Mouse (Mus musculus): ENCODE results near the gene Ss18l2. TPM values are rescaled to one million over a fixed set of nuclear protein-coding genes. Genes with fewer than 3 reads are reported as not detected.

Ss18l2 gene
- total RNA-seq (2015; ENCODE audit: low replicate concordance) (5.4 and 28.4 TPM in 2 replicates), total RNA-seq (2017; ENCODE audit: low replicate concordance) (5.5 and 10.0 TPM in 2 replicates)

- ATAC-seq (replicated peaks; ENCODE audit: low FRiP score, poor library complexity, severe bottlenecking), result peak; percentile 87
Observed at GRCm38 (mm10) chr9:121709898-121710583, at the start of gene Ss18l2. TSS of gene Ss18l2 (plus strand) at chr9:121710329.

GRCm38 (mm10) chr9:121663467-121663866, 46.7 kb upstream of the Ss18l2 start:
- no peak for ATAC-seq (replicated peaks; ENCODE audit: low FRiP score, poor library complexity, severe bottlenecking)

- ATAC-seq (replicated peaks; ENCODE audit: low FRiP score, poor library complexity, severe bottlenecking), result no peak
Observed at GRCm38 (mm10) chr9:121664104-121664503, 46.0 kb upstream of the Ss18l2 start.

GRCm38 (mm10) chr9:121666957-121667630, 43.0 kb upstream of the Ss18l2 start:
- ATAC-seq (replicated peaks; ENCODE audit: low FRiP score, poor library complexity, severe bottlenecking), result no peak

- no peak for ATAC-seq (replicated peaks; ENCODE audit: low FRiP score, poor library complexity, severe bottlenecking)
Observed at GRCm38 (mm10) chr9:121667822-121668221, 42.3 kb upstream of the Ss18l2 start.

- ATAC-seq (replicated peaks; ENCODE audit: low FRiP score, poor library complexity, severe bottlenecking), result no peak
Observed at GRCm38 (mm10) chr9:121669348-121669791, 40.8 kb upstream of the Ss18l2 start.

GRCm38 (mm10) chr9:121671300-121671699, 38.8 kb upstream of the Ss18l2 start:
- ATAC-seq (replicated peaks; ENCODE audit: low FRiP score, poor library complexity, severe bottlenecking), result peak; percentile 58

- ATAC-seq (replicated peaks; ENCODE audit: low FRiP score, poor library complexity, severe bottlenecking), result no peak
Observed at GRCm38 (mm10) chr9:121672311-121672710, 37.8 kb upstream of the Ss18l2 start.

- ATAC-seq (replicated peaks; ENCODE audit: low FRiP score, poor library complexity, severe bottlenecking), result no peak
Observed at GRCm38 (mm10) chr9:121673716-121674115, 36.4 kb upstream of the Ss18l2 start.

- no peak for ATAC-seq (replicated peaks; ENCODE audit: low FRiP score, poor library complexity, severe bottlenecking)
Observed at GRCm38 (mm10) chr9:121675011-121675410, 35.1 kb upstream of the Ss18l2 start.

- no peak for ATAC-seq (replicated peaks; ENCODE audit: low FRiP score, poor library complexity, severe bottlenecking)
Observed at GRCm38 (mm10) chr9:121675556-121675955, 34.6 kb upstream of the Ss18l2 start.

GRCm38 (mm10) chr9:121677069-121677468, 33.1 kb upstream of the Ss18l2 start:
- ATAC-seq (replicated peaks; ENCODE audit: low FRiP score, poor library complexity, severe bottlenecking), result no peak

- ATAC-seq (replicated peaks; ENCODE audit: low FRiP score, poor library complexity, severe bottlenecking), result no peak
Observed at GRCm38 (mm10) chr9:121677476-121677875, 32.7 kb upstream of the Ss18l2 start.

- peak; percentile 74 for ATAC-seq (replicated peaks; ENCODE audit: low FRiP score, poor library complexity, severe bottlenecking)
Observed at GRCm38 (mm10) chr9:121679549-121679948, 30.6 kb upstream of the Ss18l2 start.

- ATAC-seq (replicated peaks; ENCODE audit: low FRiP score, poor library complexity, severe bottlenecking), result no peak
Observed at GRCm38 (mm10) chr9:121681191-121681590, 28.9 kb upstream of the Ss18l2 start.

GRCm38 (mm10) chr9:121682037-121682680, 28.0 kb upstream of the Ss18l2 start:
- no peak for ATAC-seq (replicated peaks; ENCODE audit: low FRiP score, poor library complexity, severe bottlenecking)

- ATAC-seq (replicated peaks; ENCODE audit: low FRiP score, poor library complexity, severe bottlenecking), result no peak
Observed at GRCm38 (mm10) chr9:121684702-121685101, 25.4 kb upstream of the Ss18l2 start.

- no peak for ATAC-seq (replicated peaks; ENCODE audit: low FRiP score, poor library complexity, severe bottlenecking)
Observed at GRCm38 (mm10) chr9:121690200-121690651, 19.9 kb upstream of the Ss18l2 start.

GRCm38 (mm10) chr9:121690734-121691133, 19.4 kb upstream of the Ss18l2 start:
- ATAC-seq (replicated peaks; ENCODE audit: low FRiP score, poor library complexity, severe bottlenecking), result no peak

- ATAC-seq (replicated peaks; ENCODE audit: low FRiP score, poor library complexity, severe bottlenecking), result no peak
Observed at GRCm38 (mm10) chr9:121694736-121695135, 15.4 kb upstream of the Ss18l2 start.

- no peak for ATAC-seq (replicated peaks; ENCODE audit: low FRiP score, poor library complexity, severe bottlenecking)
Observed at GRCm38 (mm10) chr9:121696626-121697025, 13.5 kb upstream of the Ss18l2 start.

All from erythroblast, adult 5-6 weeks (primary cell).